Mouse (Mus musculus) limb, embryonic 11.5 days (tissue): ENCODE measurements at regions not wholly inside any gene's neighbourhood (a gene's known extent, or its start where the extent isn't known, plus 50 kb on each side); places are given as distances from the start of the nearest gene placed in this dataset.
"Not testable (repeated sequence)": the region's sequence is repeated elsewhere in the genome, so short reads cannot be mapped to it uniquely, and the experiment has no call there.

ENCODE experiments used
- ATAC-seq: fragments of 200-750 bp; cut with Nextera tagmentation; 2 replicates; pipeline ENCODE4 v1.8.0; 2017; ENCODE audit warnings: low read depth; ENCODE audit not compliant: insufficient number of reproducible peaks, low FRiP score, low TSS enrichment
- DNase-seq: peaks from one replicate; pipeline ENCODE4 v3.0.0-alpha.2; 2015; ENCODE audit warnings: low spot score
- H3K27ac ChIP-seq: fragments of 300-500 bp; sonication (generic); replicated peaks from 2 replicates; pipeline ENCODE4 v1.5.1; 2014; ENCODE audit warnings: low read depth, mild to moderate bottlenecking, low read length
- H3K27me3 ChIP-seq: fragments of 300-500 bp; sonication (generic); 2 replicates; pipeline ENCODE4 v1.6.1; 2014; ENCODE audit warnings: mild to moderate bottlenecking, low read length, mixed read lengths; ENCODE audit not compliant: control insufficient read depth, insufficient read depth
- H3K36me3 ChIP-seq: fragments of 300-500 bp; sonication (generic); 2 replicates; pipeline ENCODE4 v1.6.1; 2014; ENCODE audit warnings: mild to moderate bottlenecking, low read length, moderate library complexity, mixed read lengths; ENCODE audit not compliant: control insufficient read depth, insufficient read depth
- H3K4me1 ChIP-seq: fragments of 300-500 bp; sonication (generic); 2 replicates; pipeline ENCODE4 v1.6.1; 2014; ENCODE audit warnings: low read length, mixed read lengths; ENCODE audit not compliant: control insufficient read depth, insufficient read depth
- H3K4me2 ChIP-seq: fragments of 300-500 bp; sonication (generic); 2 replicates; pipeline ENCODE4 v1.6.1; 2014; ENCODE audit warnings: low read depth, mild to moderate bottlenecking, moderate library complexity; ENCODE audit not compliant: severe bottlenecking
- H3K4me3 ChIP-seq: fragments of 300-500 bp; sonication (generic); 2 replicates; pipeline ENCODE4 v1.5.1; 2014; ENCODE audit warnings: low read depth, low read length
- H3K9ac ChIP-seq: fragments of 300-500 bp; sonication (generic); 2 replicates; pipeline ENCODE4 v1.6.1; 2014; ENCODE audit warnings: mild to moderate bottlenecking, low read length
- H3K9me3 ChIP-seq: fragments of 300-500 bp; sonication (generic); 2 replicates; pipeline ENCODE4 v1.6.1; 2016; ENCODE audit warnings: low read length; ENCODE audit not compliant: control insufficient read depth
- WGBS: fragments of 180-500 bp; shearing (Covaris S2); extraction: QIAGEN DNeasy Blood & Tissue Kit; methylation state at CpG from one replicate; pipeline ENCODE4 v1.1.7; 2014; 5-methylcytosine and 5-hydroxymethylcytosine counted together

- DNase-seq, ATAC-seq, H3K4me1 ChIP-seq, H3K4me3 ChIP-seq, H3K36me3 ChIP-seq, H3K9ac ChIP-seq, H3K27ac ChIP-seq, H3K9me3 ChIP-seq, H3K27me3 ChIP-seq, H3K4me2 ChIP-seq: not testable (repeated sequence)
- WGBS = 81% methylated on average over 2 of the region's 2 CpGs
Measured at GRCm38 (mm10) chr12:119102106-119102505, 135.9 kb upstream of the Abcb5 start.

GRCm38 (mm10) chr12:119099736-119100135 lies 133.5 kb upstream of the Abcb5 start:
- no peak overlapping the region for H3K27ac ChIP-seq
- DNase-seq (no peak), ATAC-seq (no peak)
- H3K4me1 ChIP-seq = no peaks in the 10 kb centered on the region
- H3K9me3 ChIP-seq = no peaks in the 10 kb centered on the region
- no peak overlapping the region for H3K4me2 ChIP-seq
- no peaks in the 10 kb centered on the region for H3K27me3 ChIP-seq
- H3K4me3 ChIP-seq = no peak overlapping the region
- no peak overlapping the region for H3K9ac ChIP-seq
- H3K36me3 ChIP-seq = no peaks in the 10 kb centered on the region

DNA sequence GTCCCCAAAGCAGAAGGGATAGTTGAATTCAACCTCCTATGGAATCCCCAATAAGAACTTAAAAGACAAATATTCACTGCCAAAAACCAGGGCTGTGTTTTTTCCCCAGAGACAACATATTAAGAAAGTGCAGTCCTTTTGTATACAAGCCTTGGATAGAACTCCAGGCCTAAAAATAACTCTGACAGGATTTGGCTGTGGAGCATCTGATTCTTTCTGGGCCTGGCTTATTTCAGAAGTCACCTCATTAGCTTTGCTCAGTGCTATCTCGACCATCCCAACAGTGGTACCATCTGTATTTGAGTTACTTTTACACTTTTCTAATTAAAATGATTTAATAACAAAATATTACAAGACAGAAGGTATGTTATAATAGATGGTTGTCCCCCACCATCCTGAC lies 131.6 kb upstream of the Abcb5 start:
- H3K27ac ChIP-seq = no peak overlapping the region
- ATAC-seq (no peak), DNase-seq (no peak)
- H3K4me1 ChIP-seq = no peaks in the 10 kb centered on the region
- H3K36me3 ChIP-seq = no peaks in the 10 kb centered on the region
- H3K4me3 ChIP-seq = no peak overlapping the region
- no peaks in the 10 kb centered on the region for H3K27me3 ChIP-seq
- H3K9me3 ChIP-seq = no peaks in the 10 kb centered on the region
- WGBS = 36% methylated on average over 1 of the region's 1 CpGs
- H3K4me2 ChIP-seq = no peak overlapping the region
- H3K9ac ChIP-seq = no peak overlapping the region

- Histone ChIP-seq H3K36me3 (no peaks in the 10 kb centered on the region), H3K9me3 (no peaks in the 10 kb centered on the region), H3K4me2 (no peak overlapping the region), H3K27me3 (no peaks in the 10 kb centered on the region), H3K4me3 (no peak overlapping the region), H3K9ac (no peak overlapping the region), H3K27ac (no peak overlapping the region), H3K4me1 (no peaks in the 10 kb centered on the region)
- 95% methylated on average over 1 of the region's 1 CpGs for WGBS
- DNase-seq = no peak
- ATAC-seq = no peak
Measured at GRCm38 (mm10) chr12:119094314-119094713, 128.1 kb upstream of the Abcb5 start.

DNA sequence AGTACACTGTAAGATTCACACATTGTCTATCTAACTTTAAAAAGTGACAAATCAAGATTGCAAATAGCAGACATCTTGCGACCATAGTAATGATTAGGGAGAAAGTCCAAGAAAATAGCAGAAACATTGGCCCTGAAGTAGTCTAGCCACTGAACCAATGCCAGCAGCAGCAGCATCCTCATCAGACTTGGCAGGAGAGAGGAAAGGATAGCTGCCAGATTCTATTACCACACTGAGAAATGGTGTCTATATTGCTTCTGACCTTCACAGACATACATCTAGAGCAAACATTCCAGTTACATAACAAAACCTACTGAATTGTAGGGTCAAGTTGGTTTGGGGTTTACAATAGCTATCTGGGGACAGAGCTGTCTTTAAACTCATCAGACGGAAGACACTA lies 127.2 kb upstream of the Abcb5 start:
- DNase-seq = no peak
- H3K9ac ChIP-seq = no peak overlapping the region
- H3K4me3 ChIP-seq = no peak overlapping the region
- H3K27ac ChIP-seq = no peak overlapping the region
- H3K36me3 ChIP-seq = no peaks in the 10 kb centered on the region
- no peaks in the 10 kb centered on the region for H3K27me3 ChIP-seq
- no peaks in the 10 kb centered on the region for H3K4me1 ChIP-seq
- H3K4me2 ChIP-seq = no peak overlapping the region
- WGBS = 99% methylated on average over 2 of the region's 2 CpGs
- ATAC-seq = no peak
- H3K9me3 ChIP-seq = no peaks in the 10 kb centered on the region

- no peak overlapping the region for H3K4me2 ChIP-seq
- DNase-seq = no peak
- 89% methylated on average over 2 of the region's 2 CpGs for WGBS
- no peaks in the 10 kb centered on the region for H3K36me3 ChIP-seq
- H3K9ac ChIP-seq = no peak overlapping the region
- no peak overlapping the region for H3K27ac ChIP-seq
- no peak for ATAC-seq
- H3K27me3 ChIP-seq = no peaks in the 10 kb centered on the region
- H3K9me3 ChIP-seq = no peaks in the 10 kb centered on the region
- no peaks in the 10 kb centered on the region for H3K4me1 ChIP-seq
- H3K4me3 ChIP-seq = no peak overlapping the region
Measured at GRCm38 (mm10) chr12:119089292-119089691, 123.1 kb upstream of the Abcb5 start.

GRCm38 (mm10) chr12:119088666-119089065 lies 122.4 kb upstream of the Abcb5 start:
- DNase-seq = no peak
- H3K27me3 ChIP-seq = no peaks in the 10 kb centered on the region
- H3K4me1 ChIP-seq = no peaks in the 10 kb centered on the region
- no peak for ATAC-seq
- H3K27ac ChIP-seq = no peak overlapping the region
- H3K9ac ChIP-seq = no peak overlapping the region
- H3K4me3 ChIP-seq = no peak overlapping the region
- no peaks in the 10 kb centered on the region for H3K9me3 ChIP-seq
- WGBS = 82% methylated on average over 1 of the region's 1 CpGs
- H3K4me2 ChIP-seq = no peak overlapping the region
- no peaks in the 10 kb centered on the region for H3K36me3 ChIP-seq

DNA sequence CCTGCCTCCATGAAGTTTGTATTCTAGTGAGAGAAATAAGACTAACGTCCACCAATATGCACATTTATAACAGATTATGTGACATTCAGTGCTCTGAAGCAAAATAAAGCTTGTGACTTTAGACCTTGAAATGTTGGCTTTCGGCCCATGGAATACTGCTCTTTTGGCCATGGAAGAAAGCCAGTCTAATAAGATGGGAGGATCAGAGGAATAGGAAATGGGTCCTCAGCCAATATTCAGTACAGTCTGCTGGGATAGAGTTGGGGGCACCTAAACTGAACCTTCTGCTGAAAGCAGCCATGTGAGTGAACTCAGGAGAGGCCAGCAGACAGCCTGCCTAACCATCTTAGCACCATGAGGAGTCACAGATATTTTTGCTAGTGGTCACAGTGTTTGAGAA lies 118.6 kb upstream of the Abcb5 start:
- H3K27ac ChIP-seq = no peak overlapping the region

GRCm38 (mm10) chr12:119082781-119083180 lies 116.6 kb upstream of the Abcb5 start:
- ATAC-seq (no peak), DNase-seq (no peak)
- no peaks in the 10 kb centered on the region for H3K36me3 ChIP-seq
- H3K4me3 ChIP-seq = no peak overlapping the region
- no peak overlapping the region for H3K27ac ChIP-seq
- no peaks in the 10 kb centered on the region for H3K4me1 ChIP-seq
- H3K27me3 ChIP-seq = no peaks in the 10 kb centered on the region
- no peaks in the 10 kb centered on the region for H3K9me3 ChIP-seq
- no peak overlapping the region for H3K4me2 ChIP-seq
- no peak overlapping the region for H3K9ac ChIP-seq

More for the DNA sequence above, 118.6 kb upstream of the Abcb5 start:
- no peaks in the 10 kb centered on the region for H3K4me1 ChIP-seq
- H3K9ac ChIP-seq = no peak overlapping the region
- no peak overlapping the region for H3K4me3 ChIP-seq
- no peak for ATAC-seq
- no peaks in the 10 kb centered on the region for H3K9me3 ChIP-seq
- H3K36me3 ChIP-seq = no peaks in the 10 kb centered on the region
- H3K27me3 ChIP-seq = no peaks in the 10 kb centered on the region
- WGBS = 87% methylated on average over 2 of the region's 2 CpGs
- no peak overlapping the region for H3K4me2 ChIP-seq
- DNase-seq = no peak
